Mouse (Mus musculus): ENCODE measurements around the gene Cldn10.
"Not testable (repeated sequence)": the region's sequence is repeated elsewhere in the genome, so short reads cannot be mapped to it uniquely, and the experiment has no call there.

Gene Cldn10

DNA sequence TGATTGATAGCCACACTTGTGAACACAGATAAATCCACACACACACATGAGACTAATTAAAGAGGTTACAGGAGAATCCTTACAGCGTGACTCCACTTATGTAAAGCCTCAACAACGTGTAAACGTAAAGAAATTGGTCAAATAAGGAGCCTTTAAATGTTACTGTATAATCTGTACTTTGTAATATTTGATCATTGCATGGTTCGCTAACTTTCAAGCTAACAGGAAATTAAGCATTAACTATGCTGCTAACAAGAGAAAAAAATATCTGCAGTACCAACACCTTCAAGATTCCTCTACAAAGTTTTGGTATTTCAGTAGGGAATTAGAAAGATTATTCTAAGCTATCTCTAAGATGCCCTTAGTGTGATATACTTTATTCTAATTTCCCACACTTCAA lies at the start of gene Cldn10:
TSS of gene Cldn10 (plus strand) at position 288 of the 400 bp plus-strand sequence.
- CTCF ChIA-PET = no interaction called here

DNA sequence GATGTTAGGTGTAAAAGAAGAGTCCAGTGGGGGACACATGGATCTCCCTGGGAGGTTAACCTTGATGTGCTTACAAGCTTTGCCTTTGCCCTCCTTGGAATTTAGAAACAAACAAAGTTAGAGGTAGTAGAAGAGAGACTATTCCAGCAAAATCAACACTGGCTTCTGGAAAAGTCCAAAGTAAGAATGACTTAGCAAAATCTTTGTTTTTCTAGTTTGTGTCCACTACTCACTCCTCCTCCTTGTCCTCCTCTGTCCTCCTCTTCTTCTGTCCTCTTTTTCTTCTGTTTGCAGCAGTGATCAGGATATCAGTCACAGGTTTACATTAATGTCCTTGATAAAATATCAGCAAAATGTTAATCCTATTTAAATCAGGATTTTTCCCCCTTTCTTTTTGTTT lies 45.9 kb upstream of the Cldn10 start:
- CTCF ChIA-PET = interaction anchor here (0.6 kb wide), 1 partner anchor 149 kb away, joined by 12 read pairs; no protein-coding TSS in a partner anchor

- CTCF ChIA-PET = no interaction called here
Observed at GRCm38 (mm10) chr14:118742862-118743261, 44.8 kb upstream of the Cldn10 start.

GRCm38 (mm10) chr14:118749068-118749467 lies 38.6 kb upstream of the Cldn10 start:
- CTCF ChIA-PET = no interaction called here

- CTCF ChIA-PET = no interaction called here
Observed at GRCm38 (mm10) chr14:118749715-118750114, 38.0 kb upstream of the Cldn10 start.

- CTCF ChIA-PET = no interaction called here
Observed at GRCm38 (mm10) chr14:118750505-118751192, 37.1 kb upstream of the Cldn10 start.

GRCm38 (mm10) chr14:118751193-118751753 lies 36.4 kb upstream of the Cldn10 start:
- CTCF ChIA-PET = no interaction called here

DNA sequence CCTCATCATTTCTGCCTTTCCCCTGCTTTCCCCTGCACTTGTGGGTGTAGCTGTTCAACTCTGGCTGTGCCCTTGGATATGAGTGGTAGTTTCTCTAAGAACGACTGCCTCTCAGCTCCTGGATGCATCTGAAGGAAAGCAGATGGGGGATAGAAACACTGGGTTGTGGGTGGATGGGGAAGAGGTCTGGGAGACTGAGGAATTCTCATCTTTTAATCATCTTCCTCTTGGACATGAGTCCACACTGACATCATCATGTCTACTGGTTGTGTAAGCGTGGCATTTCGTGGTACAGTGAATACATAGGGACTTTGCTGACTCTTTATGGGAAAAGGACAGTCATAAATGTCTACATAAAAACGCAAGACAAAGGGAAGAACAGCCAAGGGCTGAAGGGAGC lies 31.7 kb upstream of the Cldn10 start:
- CTCF ChIA-PET = no interaction called here

DNA sequence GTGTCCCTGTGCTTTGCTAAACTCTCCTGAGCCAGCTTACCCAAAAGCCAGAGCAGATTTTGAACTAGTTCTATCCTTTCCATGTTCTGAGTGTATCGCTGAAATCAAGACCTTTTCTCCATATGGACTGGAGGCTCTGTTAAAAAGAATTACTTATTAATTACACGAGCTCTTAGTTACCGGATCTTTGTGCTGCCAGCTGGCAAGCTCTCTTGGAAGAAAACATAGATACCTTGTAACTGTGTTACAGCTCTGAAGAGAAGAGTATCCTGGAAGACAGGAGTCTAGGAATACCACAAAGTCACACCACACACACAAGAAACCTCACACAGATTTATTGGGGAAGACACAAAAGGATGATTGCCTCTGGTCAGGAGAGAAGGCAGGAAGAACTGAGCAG lies 31.1 kb upstream of the Cldn10 start:
- CTCF ChIA-PET = no interaction called here

- CTCF ChIA-PET = not testable (repeated sequence)
Observed at GRCm38 (mm10) chr14:118763362-118763761, 24.3 kb upstream of the Cldn10 start.

DNA sequence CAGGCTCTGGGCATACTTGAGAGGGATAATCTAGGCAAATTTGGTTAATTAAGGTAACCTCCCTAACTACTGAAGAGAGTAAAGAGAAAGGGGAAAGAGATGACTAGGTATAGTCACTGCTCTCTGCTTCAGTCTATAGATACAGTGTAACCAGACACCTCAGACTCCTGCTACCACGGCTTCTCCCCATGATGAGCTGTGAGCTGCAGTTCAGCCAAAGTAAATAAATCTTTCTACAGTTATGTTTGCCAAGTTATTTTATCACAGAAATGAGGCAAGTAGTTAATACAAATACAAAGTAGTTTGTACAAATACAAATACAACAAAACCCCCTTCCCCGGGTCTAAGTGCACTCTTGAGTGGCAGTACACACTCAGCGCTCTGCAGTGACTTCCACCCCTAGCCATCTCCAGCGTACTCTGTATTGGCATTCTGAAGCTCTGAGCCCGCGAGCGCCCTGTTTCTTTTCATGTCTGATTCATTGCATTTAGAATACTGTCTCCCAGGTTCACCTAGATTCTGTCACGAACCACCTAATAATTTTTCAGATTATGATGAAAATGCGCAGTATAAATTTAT lies 23.7 kb upstream of the Cldn10 start:
- CTCF ChIA-PET = no interaction called here

GRCm38 (mm10) chr14:118765306-118765705 lies 22.4 kb upstream of the Cldn10 start:
- CTCF ChIA-PET = no interaction called here

DNA sequence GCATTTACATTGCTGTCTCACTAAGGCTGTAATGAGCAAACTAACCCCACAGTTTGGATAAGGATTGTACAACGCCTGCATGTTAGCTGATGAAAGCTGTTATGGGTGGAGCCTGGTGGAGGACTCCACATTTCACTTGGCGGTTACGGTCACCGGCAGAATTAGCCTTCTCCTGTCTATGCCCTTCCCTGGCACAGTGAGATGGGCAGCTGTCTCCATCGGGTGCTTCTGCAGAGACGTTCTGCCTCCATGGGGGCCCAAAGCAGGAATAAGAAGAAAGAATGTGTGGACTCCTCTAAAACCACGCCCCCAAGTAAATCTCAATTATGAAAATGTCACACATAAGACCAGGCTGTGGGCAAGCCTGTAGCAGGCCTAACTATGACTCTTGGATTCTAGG lies 21.8 kb upstream of the Cldn10 start:
- CTCF ChIA-PET = interaction anchor here (0.7 kb wide), 1 partner anchor 217 kb away, joined by 4 read pairs; no protein-coding TSS in a partner anchor

GRCm38 (mm10) chr14:118766368-118766767 lies 21.3 kb upstream of the Cldn10 start:
- CTCF ChIA-PET = interaction anchor here (0.7 kb wide), 1 partner anchor 216 kb away, joined by 4 read pairs; no protein-coding TSS in a partner anchor

DNA sequence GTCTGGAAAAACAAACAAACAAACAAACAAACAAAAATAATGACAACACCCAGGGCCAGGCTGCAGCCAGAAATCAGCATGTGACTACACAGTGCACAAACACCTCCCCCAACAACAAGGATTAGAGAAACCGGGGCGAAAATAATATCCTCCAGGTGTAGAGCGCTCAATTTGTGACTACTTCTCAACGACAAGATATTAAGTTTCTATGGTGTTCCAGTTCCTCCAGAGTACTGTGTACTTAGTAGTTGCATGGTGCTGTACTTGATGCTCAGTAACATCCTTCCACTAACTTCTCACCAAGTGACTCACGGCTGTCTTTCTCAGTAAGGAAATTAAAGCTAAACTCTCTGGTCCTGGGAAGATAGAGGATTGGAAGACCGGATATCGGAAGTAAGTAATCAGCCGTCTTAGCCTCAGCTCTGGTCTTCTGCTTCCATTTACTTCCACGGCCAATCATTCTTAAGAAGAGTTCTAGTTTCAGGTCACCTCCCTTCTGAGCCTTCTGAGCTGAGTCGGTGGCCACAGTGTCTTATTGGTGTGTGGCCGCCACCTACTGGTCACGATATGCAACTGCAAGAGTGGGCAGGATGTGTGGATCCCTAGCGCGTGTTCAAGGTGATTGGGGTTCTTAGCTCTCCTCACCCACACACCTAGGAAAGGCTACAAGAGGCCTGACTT lies 19.9 kb upstream of the Cldn10 start:
- CTCF ChIA-PET = interaction anchor here (0.7 to 1.1 kb wide), 2 partner anchors 87 to 151 kb away, joined by 3 to 4 read pairs; no protein-coding TSS in a partner anchor

DNA sequence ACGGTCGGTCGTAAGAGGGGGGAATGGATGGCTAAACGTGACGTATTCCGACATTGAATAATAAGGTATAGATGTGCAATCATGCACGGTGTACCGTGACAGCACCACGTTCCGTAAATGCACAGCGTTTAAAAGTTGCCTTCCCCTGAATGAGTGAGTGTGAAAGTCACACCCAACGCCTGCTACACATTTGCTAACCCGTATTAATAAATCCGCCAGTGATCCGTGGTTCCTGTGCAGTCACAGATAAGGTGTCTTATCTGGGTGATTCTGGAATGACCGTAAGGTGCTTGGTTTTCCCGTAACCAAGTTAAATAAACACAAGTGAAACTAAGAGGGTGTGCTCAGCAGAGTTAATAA lies 19.4 kb upstream of the Cldn10 start:
- CTCF ChIA-PET = interaction anchor here (1.1 kb wide), 1 partner anchor 152 kb away, joined by 4 read pairs; no protein-coding TSS in a partner anchor

GRCm38 (mm10) chr14:118773668-118774067 lies 14.0 kb upstream of the Cldn10 start:
- CTCF ChIA-PET = no interaction called here

DNA sequence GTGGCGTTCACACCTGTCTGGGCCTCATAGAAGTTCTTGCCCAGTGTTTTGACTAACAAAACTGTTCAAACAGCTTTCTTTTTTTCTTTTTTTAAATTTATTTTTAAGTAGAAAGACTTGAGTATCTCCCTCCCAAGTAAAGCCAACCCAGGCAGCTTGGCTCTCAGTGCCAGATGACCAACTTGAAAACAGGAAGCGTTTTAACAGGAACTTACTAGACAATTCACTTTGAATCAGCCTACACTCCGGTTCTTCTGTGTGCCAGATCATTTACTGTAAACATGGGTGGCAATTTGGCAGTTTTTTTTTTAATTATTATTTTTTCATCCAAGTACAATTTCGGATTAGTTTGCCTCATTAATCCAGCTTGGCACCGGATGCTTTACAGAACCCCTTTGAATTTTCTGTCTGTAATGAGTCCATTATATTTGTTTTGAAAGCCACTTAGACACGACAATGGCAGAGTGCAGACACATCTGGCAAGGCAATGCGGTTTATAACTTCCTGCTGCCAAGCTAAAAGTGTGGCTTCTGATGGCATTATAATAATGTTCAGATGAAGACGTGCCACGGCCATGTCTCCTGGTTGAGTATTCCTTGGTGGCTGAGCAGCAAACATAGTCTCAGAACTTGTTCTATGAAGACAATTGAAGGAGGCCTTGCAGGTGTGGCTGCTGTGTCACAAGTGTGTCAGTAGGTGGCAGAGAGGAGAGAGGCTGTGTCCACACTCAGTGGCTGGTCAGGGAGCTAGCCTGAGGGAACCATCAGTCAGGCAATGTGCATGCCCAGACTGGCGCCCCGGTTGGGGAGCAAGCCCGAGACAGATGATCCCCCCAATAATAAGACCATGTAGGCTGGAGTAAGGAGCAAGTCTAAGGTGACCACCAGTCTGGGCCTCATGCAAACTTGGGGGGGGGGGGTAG lies 12.9 kb upstream of the Cldn10 start:
- CTCF ChIA-PET = interaction anchor here (0.7 kb wide), 2 partner anchors 171 to 547 kb away, joined by 3 read pairs; no protein-coding TSS in a partner anchor

- CTCF ChIA-PET = interaction anchor here (0.7 kb wide), 1 partner anchor 547 kb away, joined by 3 read pairs; no protein-coding TSS in a partner anchor
Observed at GRCm38 (mm10) chr14:118775554-118775953, 12.2 kb upstream of the Cldn10 start.

GRCm38 (mm10) chr14:118776372-118776771 lies 11.3 kb upstream of the Cldn10 start:
- CTCF ChIA-PET = no interaction called here

- CTCF ChIA-PET = no interaction called here
Observed at GRCm38 (mm10) chr14:118777478-118777877, 10.2 kb upstream of the Cldn10 start.

All from spleen, embryonic (tissue).